27 mouse cellular contexts compared by ENCODE assay signal in genomic region chr6:30465586-30465985, GRCm38 (mm10). TPM values are rescaled to one million over a fixed set of nuclear protein-coding genes. Genes with fewer than 3 reads are reported as not detected.
"Had no signal": no experiment of that assay in that cellular context is flagged by ENCODE, and none has a peak within 500 bp of the region (broad histone marks: within the 10 kb centered on the region; RNA-seq: fewer than 3 reads in every experiment).

No protein-coding gene starts in this region.

- H3K27ac ChIP-seq: gastrocnemius, adult 2 months; heart, adult 2 months; hindbrain, embryonic 13.5 days; hindbrain, embryonic 15.5 days; hindbrain, postnatal 0 days; kidney, postnatal 0 days; liver, embryonic 13.5 days; liver, embryonic 15.5 days had no signal

- H3K9me3 ChIP-seq: hindbrain, embryonic 13.5 days; hindbrain, embryonic 15.5 days; liver, embryonic 13.5 days; liver, embryonic 15.5 days had no signal

- DNase-seq: gastrocnemius, adult 2 months; gastrocnemius, postnatal 10 days; gastrocnemius, postnatal 25 days; kidney, adult 11 months; kidney, adult 8-10 months; kidney, postnatal 14 days; layer of hippocampus, adult 9-11 months; layer of hippocampus, postnatal 36 days; left cerebral cortex, postnatal 4 days; liver; liver, embryonic 13.5 days had no signal

- H3K27me3 ChIP-seq: hindbrain, embryonic 13.5 days; hindbrain, embryonic 15.5 days; limb, embryonic 12.5 days had no signal

- ATAC-seq: hindbrain, postnatal 0 days; intestine, embryonic 16.5 days had no signal

- H3K4me3 ChIP-seq: gastrocnemius, adult 2 months; heart, adult 2 months; hindbrain, embryonic 13.5 days; hindbrain, embryonic 15.5 days; limb, embryonic 12.5 days; liver, embryonic 13.5 days; liver, embryonic 15.5 days had no signal

- H3K9ac ChIP-seq: hindbrain, embryonic 13.5 days; hindbrain, embryonic 15.5 days; limb, embryonic 12.5 days; liver, embryonic 13.5 days; liver, embryonic 15.5 days had no signal

- H3K4me2 ChIP-seq: heart, embryonic 11.5 days; hindbrain, embryonic 13.5 days; hindbrain, embryonic 15.5 days; limb, embryonic 12.5 days; liver, embryonic 11.5 days; liver, embryonic 13.5 days; liver, embryonic 15.5 days had no signal

- H3K36me3 ChIP-seq: hindbrain, embryonic 13.5 days; hindbrain, embryonic 15.5 days; limb, embryonic 12.5 days; liver, embryonic 13.5 days; liver, embryonic 15.5 days had no signal

RNA-seq across cellular contexts. Expression of gene Ssmem1, which starts 44.1 kb away (rescaled TPM):
- total RNA-seq: heart, adult 2 months; heart, postnatal 10 days; hematopoietic stem cell, adult 5-6 weeks had no signal
- polyA plus RNA-seq: frontal cortex, adult 2 months; heart, embryonic 14.5 days; intestine, embryonic 14.5 days; intestine, embryonic 16.5 days; large intestine, adult 2 months; limb, embryonic 12.5 days; liver, embryonic 11.5 days had no signal
